16 mouse cellular contexts compared by ENCODE assay signal in genomic region chr11:76101154-76101553, GRCm38 (mm10).
DNase-seq lines count a peak whose midpoint lies in the region; ATAC-seq and TF ChIP-seq lines count a peak whose summit lies in the region.
"Had no signal": no experiment of that assay in that cellular context is flagged by ENCODE, and none has a peak within 500 bp of the region (broad histone marks: within the 10 kb centered on the region; RNA-seq: fewer than 3 reads in every experiment).

No protein-coding gene starts in this region.

- ATAC-seq in intestine, embryonic 16.5 days = no peak
- no peak for ATAC-seq in intestine, embryonic 15.5 days
- peak; percentile 66 for ATAC-seq in lung, embryonic 16.5 days (ENCODE audit: low read depth)
- peak; percentile 67 for ATAC-seq in limb, embryonic 11.5 days (ENCODE audit: insufficient number of reproducible peaks, low FRiP score, low TSS enrichment, low read depth)
- ATAC-seq: activated CD4-positive, CD25-positive, alpha-beta regulatory T cell, adult 4 months; forebrain, embryonic 15.5 days; hindbrain, postnatal 0 days; liver, postnatal 0 days; midbrain, embryonic 15.5 days had no signal

- H3K9me3 ChIP-seq in intestine, embryonic 16.5 days (ENCODE audit: control insufficient read depth, low read length) = no peaks in the 10 kb centered on the region
- no peaks in the 10 kb centered on the region for H3K9me3 ChIP-seq in intestine, embryonic 15.5 days
- no peaks in the 10 kb centered on the region for H3K9me3 ChIP-seq in lung, embryonic 16.5 days (ENCODE audit: control insufficient read depth, low read length)
- no peaks in the 10 kb centered on the region for H3K9me3 ChIP-seq in limb, embryonic 11.5 days (ENCODE audit: control insufficient read depth, low read length)
- H3K9me3 ChIP-seq: forebrain, embryonic 15.5 days; midbrain, embryonic 15.5 days had no signal

- no peak overlapping the region for H3ac ChIP-seq in myocyte (ENCODE audit: control insufficient read depth, insufficient read length)

- no peak overlapping the region for H3K4me3 ChIP-seq in intestine, embryonic 16.5 days (ENCODE audit: low read length)
- H3K4me3 ChIP-seq in intestine, embryonic 15.5 days (replicated peaks) = no peak overlapping the region
- H3K4me3 ChIP-seq in lung, embryonic 16.5 days (ENCODE audit: low read length) = no peak overlapping the region
- H3K4me3 ChIP-seq in lung, adult 2 months (replicated peaks; ENCODE audit: extremely low read depth, low read depth, low read length) = no peak overlapping the region
- H3K4me3 ChIP-seq in limb, embryonic 11.5 days (ENCODE audit: low read depth, low read length) = no peak overlapping the region
- H3K4me3 ChIP-seq in myocyte = no peak overlapping the region
- H3K4me3 ChIP-seq: forebrain, embryonic 15.5 days; midbrain, embryonic 15.5 days had no signal

- H3K79me2 ChIP-seq in myocyte (ENCODE audit: control insufficient read depth, insufficient read depth) = no peaks in the 10 kb centered on the region

- H3K27ac ChIP-seq in intestine, embryonic 16.5 days (ENCODE audit: low read length) = 0 out of 2 replicates have a peak overlapping the region, but pooled peaks have one; percentile 9
- no peak overlapping the region for H3K27ac ChIP-seq in intestine, embryonic 15.5 days
- H3K27ac ChIP-seq in lung, embryonic 16.5 days (ENCODE audit: low read length) = peak overlapping the region; percentile 79
- H3K27ac ChIP-seq in limb, embryonic 11.5 days (replicated peaks; ENCODE audit: low read depth, low read length) = peak overlapping the region; percentile 75; the same call in 1 of the 2 replicates
- H3K27ac ChIP-seq: forebrain, embryonic 15.5 days; hindbrain, postnatal 0 days; midbrain, embryonic 15.5 days had no signal

- no peaks in the 10 kb centered on the region for H3K36me3 ChIP-seq in intestine, embryonic 16.5 days (ENCODE audit: control insufficient read depth, insufficient read depth, low read length)
- H3K36me3 ChIP-seq in intestine, embryonic 15.5 days = no peaks in the 10 kb centered on the region
- no peaks in the 10 kb centered on the region; the same call in 1 of the 2 replicates for H3K36me3 ChIP-seq in lung, embryonic 16.5 days (ENCODE audit: control insufficient read depth, insufficient read depth, low read length)
- H3K36me3 ChIP-seq in limb, embryonic 11.5 days (ENCODE audit: control insufficient read depth, insufficient read depth, low read length) = no peaks in the 10 kb centered on the region; the same call in 1 of the 2 replicates
- H3K36me3 ChIP-seq in myocyte (ENCODE audit: control insufficient read depth, insufficient read depth) = no peaks in the 10 kb centered on the region

- H3K9ac ChIP-seq in intestine, embryonic 16.5 days (ENCODE audit: low read depth, low read length) = no peak overlapping the region
- H3K9ac ChIP-seq in intestine, embryonic 15.5 days = no peak overlapping the region
- H3K9ac ChIP-seq in lung, embryonic 16.5 days (ENCODE audit: low read length) = no peak overlapping the region
- no peak overlapping the region for H3K9ac ChIP-seq in limb, embryonic 11.5 days (ENCODE audit: low read length)
- H3K9ac ChIP-seq: forebrain, embryonic 15.5 days; liver, postnatal 0 days; midbrain, embryonic 15.5 days had no signal

- H3K27me3 ChIP-seq in intestine, embryonic 16.5 days (replicated peaks; ENCODE audit: control insufficient read depth, insufficient read depth, low read length) = no peaks in the 10 kb centered on the region
- no peaks in the 10 kb centered on the region for H3K27me3 ChIP-seq in intestine, embryonic 15.5 days (replicated peaks)
- H3K27me3 ChIP-seq in lung, embryonic 16.5 days (ENCODE audit: control insufficient read depth, insufficient read depth, low read depth, low read length) = no peaks in the 10 kb centered on the region
- H3K27me3 ChIP-seq in limb, embryonic 11.5 days (ENCODE audit: control insufficient read depth, insufficient read depth, low read length) = no peaks in the 10 kb centered on the region
- no peaks in the 10 kb centered on the region for H3K27me3 ChIP-seq in myocyte (ENCODE audit: control insufficient read depth, insufficient read depth, insufficient read length)
- H3K27me3 ChIP-seq: CH12.LX; forebrain, embryonic 15.5 days; midbrain, embryonic 15.5 days had no signal

- no peak for TF ChIP-seq POLR2A in lung, adult 2 months (IDR thresholded peaks at IDR 0.05; ENCODE audit: borderline replicate concordance, extremely low read depth, low read depth, low read length)
- no peak for TF ChIP-seq POLR2A in myocyte (IDR thresholded peaks at IDR 0.05; ENCODE audit: insufficient read length, low read depth)

- no peak for DNase-seq in lung, adult 2 months
- DNase-seq in limb, embryonic 11.5 days (ENCODE audit: low spot score) = peak; percentile 54
- DNase-seq in layer of hippocampus, adult 9-11 months = no peak
- DNase-seq: liver, postnatal 0 days; right cerebral cortex, postnatal 4 days; thymus, postnatal 14 days had no signal

- H3K4me2 ChIP-seq in intestine, embryonic 16.5 days (ENCODE audit: low read depth, low read length) = no peak overlapping the region
- no peak overlapping the region for H3K4me2 ChIP-seq in intestine, embryonic 15.5 days (replicated peaks)
- no peak overlapping the region for H3K4me2 ChIP-seq in lung, embryonic 16.5 days (ENCODE audit: low read depth, low read length)
- no peak overlapping the region for H3K4me2 ChIP-seq in limb, embryonic 11.5 days (ENCODE audit: low read depth, severe bottlenecking)
- peak overlapping the region; percentile 13 for H3K4me2 ChIP-seq in myocyte (ENCODE audit: low read depth)
- H3K4me2 ChIP-seq: forebrain, embryonic 15.5 days; heart, embryonic 11.5 days; midbrain, embryonic 15.5 days had no signal

- H3K4me1 ChIP-seq in intestine, embryonic 16.5 days (ENCODE audit: control insufficient read depth, insufficient read depth, low read length) = peaks cover 26% of the 10 kb centered on the region
- peaks cover 33% of the 10 kb centered on the region for H3K4me1 ChIP-seq in intestine, embryonic 15.5 days (replicated peaks)
- H3K4me1 ChIP-seq in lung, embryonic 16.5 days (replicated peaks; ENCODE audit: control insufficient read depth, insufficient read depth, low read length) = peaks cover 39% of the 10 kb centered on the region
- peaks cover 5% of the 10 kb centered on the region for H3K4me1 ChIP-seq in lung, adult 2 months (ENCODE audit: control insufficient read depth, insufficient read depth, low read length)
- H3K4me1 ChIP-seq in limb, embryonic 11.5 days (ENCODE audit: control insufficient read depth, insufficient read depth, low read length) = peaks cover 35% of the 10 kb centered on the region
- H3K4me1 ChIP-seq: forebrain, embryonic 15.5 days; midbrain, embryonic 15.5 days had no signal

- TF ChIP-seq CTCF in lung, adult 2 months (IDR thresholded peaks at IDR 0.05; ENCODE audit: insufficient read depth, low read length) = no peak

TF ChIP-seq in myocyte, 11 proteins besides CTCF, POLR2A, EP300 and RAD21:
- TF ChIP-seq MYOG (IDR thresholded peaks at IDR 0.05; ENCODE audit: control insufficient read depth in 1 of 3, insufficient read depth in 1 of 3, insufficient read length in 2 of 3, low read depth in 2 of 3) (no peak), TCF3 (IDR thresholded peaks at IDR 0.05; ENCODE audit: insufficient read length, low read depth) (no peak), SRF (IDR thresholded peaks at IDR 0.05; ENCODE audit: control insufficient read depth, insufficient read length, low read depth) (no peak), POLR2AphosphoS2 (IDR thresholded peaks at IDR 0.05; ENCODE audit: insufficient read length, low read depth) (no peak), CEBPB (IDR thresholded peaks at IDR 0.05; ENCODE audit: insufficient read depth, poor library complexity, severe bottlenecking) (no peak), E2F4 (IDR thresholded peaks at IDR 0.05; ENCODE audit: insufficient read depth) (no peak), USF1 (IDR thresholded peaks at IDR 0.05; ENCODE audit: low read depth) (no peak), REST (IDR thresholded peaks at IDR 0.05; ENCODE audit: insufficient read depth, insufficient read length) (no peak), MAX (IDR thresholded peaks at IDR 0.05; ENCODE audit: low read depth) (no peak), MYOD1 (IDR thresholded peaks at IDR 0.05; ENCODE audit: control insufficient read depth in 1 of 3, insufficient read length in 2 of 3, low read depth in 2 of 3) (no peak)

Comparison
In these comparisons a context has a peak if more than half of its experiments do, and no peak if none do; other contexts are left out.
1. ATAC-seq: peak in lung, embryonic 16.5 days (single experiment) and limb, embryonic 11.5 days (single experiment); none in intestine, embryonic 16.5 days (single experiment) and intestine, embryonic 15.5 days (single experiment).